Mouse (Mus musculus) erythroblast, embryonic 14.5 days (primary cell): Measurements from ENCODE around the gene Nlrp4e. TPM values are rescaled to one million over a fixed set of nuclear protein-coding genes. Genes with fewer than 3 reads are reported as not detected.
"Not testable (repeated sequence)": the region's sequence is repeated elsewhere in the genome, so short reads cannot be mapped to it uniquely, and the experiment has no call there.

Experiments
- H3K27me3 ChIP-seq: 2 replicates; pipeline ENCODE4 v1.6.1; 2012; ENCODE audit warnings: inconsistent platforms; ENCODE audit not compliant: control insufficient read depth
- H3K36me3 ChIP-seq: 2 replicates; pipeline ENCODE4 v1.6.1; 2012; ENCODE audit warnings: mild to moderate bottlenecking, inconsistent platforms; ENCODE audit not compliant: control insufficient read depth
- H3K4me1 ChIP-seq: 2 replicates; pipeline ENCODE4 v1.6.1; 2012; ENCODE audit warnings: inconsistent platforms; ENCODE audit not compliant: control insufficient read depth
- H3K4me3 ChIP-seq: replicated peaks from 2 replicates; pipeline ENCODE3; 2012; ENCODE audit warnings: moderate library complexity, mild to moderate bottlenecking, inconsistent platforms
- H3K9me3 ChIP-seq: 2 replicates; pipeline ENCODE4 v1.6.1; 2012; ENCODE audit warnings: low read length, inconsistent platforms, mixed read lengths; ENCODE audit not compliant: control insufficient read depth
- GATA1 ChIP-seq: IDR thresholded peaks from 2 replicates; pipeline ENCODE4 v1.6.1; 2012; ENCODE audit warnings: low read length, inconsistent platforms, mixed read lengths
- TAL1 ChIP-seq: IDR thresholded peaks from 3 replicates; pipeline ENCODE4 v1.6.1; 2012; ENCODE audit warnings: low read length, inconsistent platforms, mixed read lengths
- polyA plus RNA-seq: library from polyadenylated mRNA; stranded (reverse); fragments of >175 nt; gene quantifications from 2 replicates; pipeline ENCODE4 v1.2.3, GENCODE M21; 2012

Gene Nlrp4e
- not detected in 2 replicates for polyA plus RNA-seq

DNA sequence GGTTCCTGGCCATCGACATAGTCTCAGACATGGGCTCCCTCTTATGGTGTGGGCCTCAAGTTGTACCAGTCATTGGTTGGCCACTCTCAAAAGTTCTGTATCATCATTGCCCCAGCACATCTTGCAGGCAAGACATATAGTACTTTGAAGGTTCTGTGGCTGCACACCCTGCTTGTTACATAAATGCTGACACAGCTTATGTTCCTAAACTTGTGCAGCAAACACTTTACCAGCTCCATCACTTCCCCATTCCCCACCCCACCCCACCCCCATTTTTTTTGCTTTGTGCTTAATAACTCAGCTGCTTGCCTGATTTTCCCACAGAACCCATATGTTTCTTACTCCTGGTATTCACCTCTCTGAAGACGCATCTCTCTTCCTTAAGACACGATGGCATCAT lies at the start of gene Nlrp4e:
Nlrp4e (plus strand) TSS at position 301 of the 400 bp plus-strand sequence.
- H3K4me3 ChIP-seq, H3K9me3 ChIP-seq, H3K27me3 ChIP-seq, H3K36me3 ChIP-seq, H3K4me1 ChIP-seq: not testable (repeated sequence)

GRCm38 (mm10) chr7:23251582-23251981 lies 49.4 kb upstream of the Nlrp4e start, which contains the start of gene Vmn1r166:
Vmn1r166 (minus strand) TSS chr7:23251682.
- H3K4me3 ChIP-seq, H3K36me3 ChIP-seq, H3K4me1 ChIP-seq, H3K9me3 ChIP-seq, H3K27me3 ChIP-seq: not testable (repeated sequence)

DNA sequence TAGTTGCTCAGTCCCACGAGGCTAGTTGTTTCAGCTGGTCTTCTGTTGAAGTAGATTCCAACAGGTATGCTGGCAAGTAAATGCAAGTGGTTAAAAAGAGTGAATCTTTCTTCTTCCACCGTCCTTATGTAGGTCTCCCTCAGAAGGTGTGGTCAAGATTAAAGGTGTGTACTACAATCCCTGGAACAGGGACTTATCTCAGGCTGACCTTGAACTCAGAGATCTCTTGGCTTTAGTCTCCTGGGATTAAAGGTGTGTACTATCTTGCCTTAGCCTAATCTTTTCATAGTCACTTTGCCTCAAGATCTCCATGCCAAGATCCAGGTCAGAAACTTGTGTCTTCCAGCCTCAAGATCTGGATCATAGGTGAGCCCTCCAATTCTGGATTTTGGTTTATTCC lies 22.2 kb upstream of the Nlrp4e start, which contains the start of gene Gm6902:
Gm6902 (minus strand) TSS at position 101 of the 400 bp plus-strand sequence.
- not testable (repeated sequence) for H3K4me1 ChIP-seq, H3K27me3 ChIP-seq, H3K9me3 ChIP-seq, H3K36me3 ChIP-seq, H3K4me3 ChIP-seq

GRCm38 (mm10) chr7:23358311-23358710 lies 57.3 kb downstream of the Nlrp4e start:
- H3K4me1 ChIP-seq, H3K4me3 ChIP-seq, H3K27me3 ChIP-seq, H3K36me3 ChIP-seq: not testable (repeated sequence)
- H3K9me3 ChIP-seq: peaks cover 25% of the 10 kb centered on the region

GRCm38 (mm10) chr7:23385589-23385988 lies 84.6 kb downstream of the Nlrp4e start, which contains the start of gene Nlrp5:
Nlrp5 (plus strand) TSS chr7:23385889.
- Histone ChIP-seq H3K4me3 (no peak within 1 kb of the TSS), H3K4me1 (no peaks in the 10 kb centered on the region), H3K36me3 (no peaks in the 10 kb centered on the region), H3K27me3 (no peaks in the 10 kb centered on the region), H3K9me3 (peaks cover 26% of the 10 kb centered on the region)
- no peak for TF ChIP-seq GATA1
- no peak for TF ChIP-seq TAL1

Other genes starting within 250 kb of the Nlrp4e start
- gene Vmn1r163, start 245.7 kb upstream of the Nlrp4e start, polyA plus RNA-seq: 0.09 TPM in 1 of 2 replicates, not detected in the other
- not detected in 2 replicates for gene Gm8720, start 233.7 kb upstream of the Nlrp4e start, polyA plus RNA-seq
- gene Gm10662, start 156.7 kb upstream of the Nlrp4e start, polyA plus RNA-seq: not detected in 2 replicates
- not detected in 2 replicates for gene Vmn1r165, start 83.9 kb upstream of the Nlrp4e start, polyA plus RNA-seq
- not detected in 2 replicates for gene Vmn1r166, start 49.5 kb upstream of the Nlrp4e start, polyA plus RNA-seq
- gene Gm6902, start 22.3 kb upstream of the Nlrp4e start, polyA plus RNA-seq: not detected in 2 replicates
- gene Nlrp5, start 84.7 kb downstream of the Nlrp4e start, polyA plus RNA-seq: not detected in 2 replicates
- not detected in 2 replicates for gene Vmn1r167, start 206.0 kb downstream of the Nlrp4e start, polyA plus RNA-seq
- 0.01 TPM in 1 of 2 replicates, not detected in the other for gene Vmn1r168, start 238.5 kb downstream of the Nlrp4e start, polyA plus RNA-seq